Mouse (Mus musculus) embryo, embryonic 9.5 days (tissue): ENCODE data around the gene Fam193b.
"Not testable (repeated sequence)": the region's sequence is repeated elsewhere in the genome, so short reads cannot be mapped to it uniquely, and the experiment has no call there.

ENCODE experiments used
- DNase-seq: peaks from one replicate; pipeline ENCODE4 v3.0.0-alpha.2; 2017; ENCODE audit errors: extremely low spot score

The Fam193b gene

DNA sequence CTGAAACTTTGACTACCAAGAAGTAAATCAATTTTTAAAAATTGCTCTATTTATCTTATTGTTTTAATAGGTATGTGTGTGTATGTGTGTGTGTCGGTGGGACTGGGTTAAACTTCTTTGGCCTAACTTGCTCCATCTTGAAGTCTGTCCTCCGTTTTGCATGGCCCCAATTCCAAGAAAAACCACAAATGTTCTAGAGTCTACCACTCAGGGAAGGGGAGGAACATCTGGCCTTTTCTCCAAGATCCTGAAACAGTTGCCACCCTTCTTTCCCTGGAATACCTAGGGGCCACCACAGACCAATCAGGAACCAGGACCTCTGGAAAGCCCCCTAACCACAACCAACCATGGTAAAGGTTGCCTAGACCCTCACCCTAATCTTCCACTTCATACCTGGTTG is 1.1 kb upstream of the Fam193b start:
- no peak for DNase-seq

DNA sequence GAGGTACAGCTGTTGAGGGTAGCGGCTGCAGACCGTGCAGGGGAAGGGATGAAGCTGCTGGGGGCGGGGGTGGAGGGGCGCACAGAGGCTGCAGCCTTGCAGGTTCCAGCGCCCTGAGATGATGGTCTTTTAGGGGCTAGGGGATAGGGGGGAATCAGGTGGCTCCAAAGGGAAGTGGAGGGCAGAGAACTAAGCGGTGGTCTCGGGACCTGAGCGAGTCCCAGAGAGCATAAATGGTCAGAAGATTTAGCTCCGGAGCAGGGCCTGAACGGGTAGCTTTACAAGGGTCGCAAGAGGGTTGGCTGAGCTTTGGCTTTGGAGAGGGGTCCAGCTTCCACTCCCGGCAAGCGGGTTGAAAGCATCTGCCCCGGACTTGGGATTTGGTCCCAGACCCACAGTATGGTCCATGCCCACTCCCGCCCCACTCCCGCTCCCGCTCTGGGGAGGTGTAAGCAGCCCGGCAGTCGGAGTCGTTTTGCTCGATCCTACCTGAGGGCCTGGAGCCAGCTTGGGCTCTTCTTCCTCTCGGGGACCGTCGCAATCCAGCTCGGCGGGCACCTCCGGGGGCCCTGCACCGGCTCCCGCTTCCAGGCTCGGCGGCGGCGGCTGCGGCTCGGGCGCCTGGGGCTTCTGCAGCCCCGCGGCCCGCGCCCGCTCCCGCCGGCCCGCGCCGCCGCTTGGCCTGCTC is 490 bp downstream of the Fam193b start:
- DNase-seq = peak; percentile 48

GRCm38 (mm10) chr13:55569726-55570285 is 1.1 kb downstream of the Fam193b start:
- peak; percentile 17 for DNase-seq

DNA sequence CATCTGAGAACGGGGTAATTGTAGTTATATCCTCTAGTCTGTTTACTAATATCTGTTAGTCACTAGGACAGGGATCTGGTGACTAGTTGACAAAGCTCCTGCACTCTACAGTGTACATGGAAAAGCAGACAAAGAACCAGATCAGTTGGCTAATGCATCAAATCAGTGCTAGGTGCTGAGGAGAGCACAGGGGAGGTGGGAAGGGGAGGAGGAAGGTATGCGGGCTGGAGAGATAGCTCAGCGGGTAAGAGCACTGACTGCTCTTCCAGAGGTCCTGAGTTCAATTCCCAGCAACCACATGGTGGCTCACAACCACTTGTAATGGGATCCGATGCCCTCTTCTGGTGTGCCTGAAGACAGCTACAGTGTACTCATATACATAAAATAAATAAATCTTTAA is 2.4 kb downstream of the Fam193b start:
- DNase-seq = not testable (repeated sequence)

DNA sequence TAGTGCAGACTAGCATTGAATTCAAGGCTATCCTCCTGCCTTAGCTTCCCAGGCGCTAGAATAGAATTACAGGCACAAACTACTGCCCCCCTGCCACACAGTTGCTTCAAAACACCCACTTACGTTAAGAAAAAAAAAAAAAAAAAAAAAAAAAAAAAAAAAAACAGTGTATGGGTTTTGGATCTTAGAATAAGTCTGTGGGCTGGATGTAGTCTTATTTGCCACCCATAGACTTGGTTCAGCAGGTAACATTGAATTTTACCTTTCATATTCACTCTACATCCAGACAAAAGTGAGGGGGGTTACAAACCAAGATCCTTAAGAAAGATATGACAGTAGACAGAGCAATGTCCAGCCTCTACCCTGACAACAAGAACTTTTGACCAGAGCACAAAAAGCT is 3.0 kb downstream of the Fam193b start:
- no peak for DNase-seq

GRCm38 (mm10) chr13:55567001-55567400 is 3.9 kb downstream of the Fam193b start:
- DNase-seq = no peak

GRCm38 (mm10) chr13:55563266-55563879 is 7.5 kb downstream of the Fam193b start:
- no peak for DNase-seq

DNA sequence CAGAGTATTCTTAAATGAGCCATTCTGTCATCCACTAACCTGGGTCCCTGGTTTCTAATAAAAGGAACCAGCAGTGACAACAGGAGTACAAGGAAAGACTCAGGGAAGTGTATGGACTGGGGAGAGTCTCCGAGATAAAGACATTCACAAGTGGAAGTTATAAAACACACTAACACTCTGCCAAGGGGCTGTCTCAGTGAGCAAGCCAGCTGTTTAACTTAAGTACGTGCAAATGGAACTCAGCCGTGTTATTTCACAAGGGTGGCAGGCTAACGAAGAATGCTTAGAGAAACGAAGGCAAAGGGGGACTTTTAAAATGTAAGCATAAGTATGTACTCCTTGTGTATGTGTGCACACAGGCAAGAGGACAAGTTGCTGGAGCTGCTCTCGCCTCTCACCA is 13.4 kb downstream of the Fam193b start:
- DNase-seq = no peak

DNA sequence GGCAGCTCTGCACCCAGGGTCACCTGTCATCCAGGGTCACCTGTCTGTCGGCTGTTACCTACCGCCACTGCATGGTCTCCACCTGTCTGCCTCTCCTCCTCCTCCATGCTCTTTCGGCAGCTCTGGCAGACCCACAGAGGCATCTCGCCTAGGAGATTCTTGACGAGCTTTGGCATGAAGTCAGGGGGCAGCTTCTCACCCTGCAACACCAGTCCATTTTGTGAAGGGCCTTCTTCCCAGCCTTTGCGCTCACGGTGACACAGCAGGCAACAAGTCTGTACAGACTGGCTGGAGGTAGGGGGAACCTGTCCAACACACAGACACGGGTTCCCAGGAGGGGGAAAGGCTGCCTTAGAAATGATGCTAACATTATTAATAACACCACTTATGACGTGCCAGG is 15.0 kb downstream of the Fam193b start:
- DNase-seq = no peak

DNA sequence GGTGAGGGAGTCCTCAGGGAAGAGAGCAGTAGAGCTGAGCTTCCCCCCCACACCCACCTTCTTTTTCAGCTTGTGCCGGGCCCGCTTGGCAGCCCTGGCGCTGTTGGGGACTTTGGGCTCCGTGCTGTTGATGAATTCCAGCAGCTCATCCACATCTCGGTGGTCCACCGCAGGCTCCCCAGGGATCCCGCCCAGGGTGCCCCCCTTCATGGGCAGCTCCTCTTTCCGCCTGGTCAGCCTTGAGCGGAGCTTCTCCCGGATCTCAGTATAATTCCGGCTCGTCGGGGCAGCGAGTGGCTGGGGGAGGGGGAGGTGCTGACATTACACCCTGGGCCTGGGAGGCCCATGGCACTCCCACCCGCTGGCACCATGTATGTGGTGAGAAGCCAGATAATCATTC is 21.9 kb downstream of the Fam193b start:
- no peak for DNase-seq

DNA sequence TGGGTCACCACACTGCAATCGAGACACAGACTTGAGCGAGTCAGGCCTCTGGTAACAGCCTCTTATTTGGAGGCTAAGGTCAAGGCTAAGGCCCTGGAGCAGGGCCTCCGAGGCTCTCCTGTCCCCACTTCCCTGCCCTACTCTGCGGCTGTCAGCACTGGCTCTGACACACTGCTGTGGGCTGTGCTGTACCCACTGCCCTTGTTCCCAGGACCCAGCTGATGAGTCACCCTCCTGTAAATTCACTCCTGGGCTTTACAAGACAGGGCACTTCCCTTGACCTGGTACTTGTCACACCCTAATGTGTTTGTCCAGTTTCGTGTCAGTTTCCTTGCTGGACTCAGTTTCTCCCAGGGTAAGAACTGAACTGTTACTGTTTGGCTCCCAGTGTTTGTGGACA is 22.5 kb downstream of the Fam193b start:
- no peak for DNase-seq

DNA sequence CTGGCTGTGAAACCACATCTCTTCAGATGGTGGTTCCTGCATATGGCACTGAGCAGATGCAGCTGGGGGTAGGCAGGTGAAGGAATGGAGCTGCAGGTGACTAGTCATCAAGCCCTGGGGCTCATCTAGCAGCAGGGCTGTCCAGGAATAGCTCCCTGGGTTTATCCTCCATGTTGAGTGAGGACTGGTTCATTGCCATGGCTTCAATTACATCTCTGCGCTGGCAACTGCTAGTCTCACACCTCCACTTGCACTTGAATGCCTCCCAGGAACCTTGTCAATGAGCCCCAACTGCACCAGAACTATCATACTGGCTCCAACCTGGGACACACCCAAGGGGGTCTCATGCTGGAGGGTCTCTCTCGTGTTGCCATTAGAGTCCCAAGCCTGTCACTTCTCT is 23.0 kb downstream of the Fam193b start:
- DNase-seq = no peak

GRCm38 (mm10) chr13:55544792-55545191 is 26.1 kb downstream of the Fam193b start:
- DNase-seq = no peak

DNA sequence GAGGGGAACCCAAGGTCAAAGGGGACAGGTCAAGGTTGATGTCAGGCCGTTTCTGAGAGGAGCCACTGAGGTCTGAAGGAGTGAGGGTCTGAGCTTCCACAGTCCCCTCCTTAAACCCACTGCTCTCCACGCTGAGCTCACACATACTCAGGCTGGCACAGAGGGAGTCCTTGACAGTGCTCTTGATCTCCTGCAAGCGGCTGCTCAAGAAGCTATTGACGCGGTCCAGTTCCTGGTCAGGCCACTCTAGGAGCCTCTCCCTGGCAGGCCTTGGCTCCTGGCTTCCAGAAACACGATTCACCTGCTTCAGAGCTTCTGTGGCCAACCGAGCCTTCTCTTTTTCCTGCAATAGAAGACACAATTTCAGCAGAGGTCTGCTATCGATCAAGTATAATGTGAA is 27.5 kb downstream of the Fam193b start:
- DNase-seq = no peak

GRCm38 (mm10) chr13:55542891-55543290 is 28.0 kb downstream of the Fam193b start:
- no peak for DNase-seq

GRCm38 (mm10) chr13:55540933-55541332 is 30.0 kb downstream of the Fam193b start:
- DNase-seq = no peak

DNA sequence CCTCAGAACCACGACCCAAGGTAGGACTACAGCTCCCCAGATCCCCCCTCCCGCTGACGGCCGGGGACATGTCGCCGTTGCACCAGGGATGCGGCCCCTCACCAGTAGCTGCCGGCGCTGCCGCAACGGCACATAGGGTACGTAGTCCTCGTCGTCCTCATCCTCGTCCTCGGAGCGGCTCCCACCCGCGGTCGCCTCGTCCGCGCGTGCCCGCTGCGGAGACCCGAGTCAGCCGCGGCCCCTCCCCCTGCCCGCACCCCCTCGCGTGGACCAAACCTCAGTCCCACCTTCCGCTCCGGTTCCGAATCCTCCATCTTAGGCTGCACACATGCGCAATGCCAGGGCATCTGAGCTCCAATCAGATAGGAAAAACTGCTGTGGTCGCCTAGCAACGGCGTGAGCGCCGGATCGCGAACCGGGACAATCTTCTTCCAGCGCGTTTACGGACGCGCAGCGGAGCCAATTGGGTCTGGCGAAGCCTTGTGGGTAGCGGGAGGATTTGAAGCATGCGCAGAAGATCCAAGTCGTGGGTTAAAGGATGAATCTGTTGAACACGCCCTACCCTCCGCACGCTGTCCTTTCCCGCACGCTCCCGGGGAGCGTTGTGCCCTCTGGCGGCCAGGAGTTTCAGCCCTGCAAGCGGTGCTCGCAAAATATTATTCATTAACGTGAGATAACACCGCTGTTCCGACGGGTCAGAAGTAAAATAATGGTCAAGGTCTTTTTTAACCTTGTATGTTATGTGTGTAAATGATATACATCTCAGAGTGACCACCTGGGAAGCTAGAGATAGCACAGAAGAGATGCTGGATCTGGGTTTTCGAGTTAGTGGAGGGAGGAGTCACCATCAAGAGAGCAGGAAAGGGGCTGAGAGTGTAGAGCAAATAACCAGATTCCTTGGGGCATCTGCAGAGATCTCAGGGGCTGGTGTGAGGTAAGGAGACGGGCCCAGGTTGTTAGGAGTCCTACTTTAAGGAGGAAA is 34.4 kb downstream of the Fam193b start, which contains the start of gene Ddx41:
Gene Ddx41 (minus strand): TSS at position 465 of the 982 bp plus-strand sequence.
- DNase-seq = peak; percentile 99

DNA sequence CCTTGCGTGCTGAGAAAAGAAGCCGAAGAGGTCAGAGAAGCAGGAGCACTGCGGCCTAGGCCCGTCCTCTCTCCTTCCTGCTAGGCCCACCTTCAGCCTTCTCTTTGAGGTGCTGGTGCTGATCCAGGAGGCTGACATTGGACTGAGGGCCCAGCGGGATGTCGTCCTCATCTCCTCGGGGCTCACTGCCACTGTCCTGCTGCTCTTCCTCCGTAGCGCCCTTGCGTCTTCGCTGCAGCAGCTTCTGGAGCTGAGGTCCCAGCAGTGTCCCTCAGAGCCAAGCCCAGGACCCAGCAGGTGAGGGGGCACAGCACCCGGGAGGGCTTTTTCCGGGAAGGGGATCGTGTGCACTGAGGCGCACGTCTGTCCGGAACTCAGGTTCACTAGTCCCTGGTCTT is 35.1 kb downstream of the Fam193b start:
- no peak for DNase-seq

DNA sequence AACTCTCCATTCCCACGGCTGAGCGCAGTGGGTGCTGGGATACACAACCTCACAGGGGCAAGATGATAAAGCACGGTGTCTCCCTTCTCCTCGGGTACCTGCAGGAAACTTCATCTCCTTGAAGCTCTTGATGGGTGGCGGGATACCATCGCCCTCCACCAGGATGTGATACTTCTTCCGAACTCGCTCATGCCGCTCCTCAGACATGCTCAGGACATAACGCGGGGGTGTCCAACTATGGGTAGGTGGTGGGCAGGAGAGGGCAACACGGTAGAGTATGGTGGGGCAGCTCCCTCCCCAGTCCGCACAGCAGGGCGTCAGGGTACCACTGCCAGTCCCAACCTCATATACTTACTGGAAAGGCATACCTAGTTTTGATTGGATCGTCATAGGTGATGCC is 35.7 kb downstream of the Fam193b start:
- DNase-seq = no peak

DNA sequence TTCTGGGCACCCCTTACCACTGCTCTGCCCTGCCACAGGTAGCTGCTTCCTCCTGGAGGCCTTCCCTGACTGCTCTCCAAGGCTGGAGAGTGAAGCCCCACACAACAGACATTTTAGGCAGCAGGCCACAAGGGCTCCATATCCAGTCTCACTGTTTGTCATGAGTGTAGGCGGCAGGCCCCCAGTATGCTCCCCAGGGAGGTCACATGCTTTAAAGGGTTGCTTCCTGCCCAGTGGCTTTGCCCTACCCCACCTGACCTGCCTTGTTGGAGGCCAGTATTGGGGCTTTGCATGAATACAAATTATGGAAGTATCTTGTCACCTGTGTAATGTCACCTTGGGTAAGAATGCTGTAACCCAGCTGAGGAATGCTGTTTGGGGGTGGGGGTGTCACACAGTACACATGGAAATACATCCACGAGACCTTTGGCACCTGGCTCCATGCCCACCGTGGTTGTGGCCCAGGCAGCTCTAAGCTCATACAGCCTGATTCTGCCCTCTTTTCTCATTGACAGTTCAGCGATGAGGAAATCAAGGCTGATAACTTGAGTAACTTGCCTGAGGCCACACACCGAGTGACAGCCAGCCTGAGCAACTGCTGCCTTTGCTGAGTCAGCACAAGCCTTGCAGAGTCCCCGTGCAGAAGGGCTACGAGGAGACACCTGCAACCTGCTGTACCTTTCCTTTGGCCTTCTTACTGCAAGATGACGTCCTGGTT is 41.6 kb downstream of the Fam193b start, which contains the start of gene Dok3:
Gene Dok3 (minus strand): TSS at position 99 of the 718 bp plus-strand sequence.
- DNase-seq = no peak
